Mouse (Mus musculus): ENCODE results near the gene Rbm47. TPM values are rescaled to one million over a fixed set of nuclear protein-coding genes. Genes with fewer than 3 reads are reported as not detected.

Rbm47 gene
- polyA plus RNA-seq, 1 experiment from 2014 or later: 41.5 TPM

DNA sequence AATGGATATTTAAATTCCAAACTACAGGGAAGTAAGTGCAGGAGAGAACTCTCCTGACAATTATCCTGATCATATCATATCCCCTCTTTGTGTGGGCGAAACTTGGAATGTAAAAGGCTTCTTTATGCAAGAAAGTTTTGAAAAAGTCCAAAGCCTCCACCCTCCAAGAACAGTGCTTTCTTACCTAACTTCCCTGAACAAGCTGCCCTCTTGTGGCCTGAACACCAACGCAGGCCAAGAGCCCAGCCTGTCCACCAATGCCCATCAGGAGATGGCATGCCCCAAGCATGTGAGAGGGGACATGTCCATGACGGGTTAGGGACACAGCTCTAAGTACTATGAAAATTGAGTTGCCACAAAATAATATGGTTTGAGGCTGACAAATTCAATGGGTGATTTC lies 71.3 kb downstream of the Rbm47 start:
- ATAC-seq (no peak), DNase-seq (ENCODE audit: low spot score) (peak; percentile 56)
- no peak overlapping the region for H3K27ac ChIP-seq (ENCODE audit: low read length)
- no peak overlapping the region for H3K4me2 ChIP-seq (replicated peaks; ENCODE audit: low read depth, low read length)
- H3K9ac ChIP-seq (replicated peaks; ENCODE audit: low read depth): no peak overlapping the region
- TF ChIP-seq EP300 (IDR thresholded peaks at IDR 0.05) (no peak), CTCF (IDR thresholded peaks at IDR 0.05) (peak; percentile 65)
- H3K36me3 ChIP-seq (ENCODE audit: insufficient read depth, low read length): no peaks in the 10 kb centered on the region
- H3K4me3 ChIP-seq (ENCODE audit: low read depth, low read length): no peak overlapping the region
- H3K27me3 ChIP-seq (replicated peaks; ENCODE audit: insufficient read depth, low read length): no peaks in the 10 kb centered on the region
- 49% methylated on average over 3 of the region's 3 CpGs for WGBS
- no peaks in the 10 kb centered on the region for H3K9me3 ChIP-seq (ENCODE audit: low read length)
- no peaks in the 10 kb centered on the region for H3K4me1 ChIP-seq (ENCODE audit: insufficient read depth, low read depth, low read length)

DNA sequence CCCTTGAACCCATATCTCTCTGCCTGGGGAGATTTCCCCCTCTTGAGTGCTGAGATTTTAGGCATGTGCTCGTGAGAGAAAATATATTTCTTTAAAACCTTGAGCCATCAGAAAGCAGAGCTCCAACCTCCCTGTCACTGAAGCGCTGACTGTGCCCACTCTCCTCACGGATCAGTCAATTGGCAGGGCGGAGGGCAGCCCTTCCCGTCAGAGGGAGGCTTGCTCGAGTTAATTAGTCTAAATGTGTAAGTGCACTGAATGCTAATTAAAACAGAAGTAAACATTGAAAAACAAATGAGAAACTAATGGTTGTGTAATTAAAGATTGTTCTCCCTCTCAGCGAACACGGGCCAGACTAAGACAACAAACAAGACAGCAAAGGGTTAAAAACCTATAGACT lies 72.6 kb downstream of the Rbm47 start:
- no peaks in the 10 kb centered on the region for H3K9me3 ChIP-seq (ENCODE audit: low read length)

DNA sequence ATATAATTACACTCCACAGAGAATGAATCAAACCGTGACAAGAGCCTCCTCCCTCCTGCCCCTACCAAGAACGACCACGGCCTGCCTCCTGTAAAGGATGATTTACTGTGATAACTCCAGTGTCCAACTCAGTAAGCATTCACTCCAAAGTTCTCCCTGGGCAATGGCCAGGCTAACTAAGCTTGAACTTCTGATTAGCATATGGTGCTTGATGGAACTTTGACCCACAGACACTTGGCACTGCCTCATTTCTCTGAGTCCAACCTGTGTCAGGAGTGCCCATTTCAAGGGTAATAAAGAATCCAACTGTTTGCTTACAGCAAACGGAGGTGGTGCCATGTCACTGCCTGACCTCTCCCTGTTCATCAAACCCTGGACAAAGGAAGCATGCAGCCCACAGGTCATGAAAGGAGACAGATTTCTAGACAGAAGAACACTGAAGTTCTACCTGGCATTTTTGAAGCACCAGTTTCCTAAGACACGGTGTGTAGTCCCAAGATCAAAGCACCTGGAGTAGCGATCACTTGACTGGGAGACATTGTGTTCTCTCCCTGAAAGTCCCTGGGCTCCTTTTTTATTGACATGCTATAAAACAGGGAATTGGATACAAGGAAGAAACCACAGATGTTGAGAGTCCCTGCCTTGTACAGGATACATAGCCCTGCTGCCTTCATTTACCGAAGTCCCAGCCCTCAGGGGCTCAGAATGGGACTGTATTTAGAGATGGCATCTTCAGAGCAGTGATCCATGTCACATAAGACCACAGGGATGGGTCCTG lies 74.6 kb downstream of the Rbm47 start:
- peak; percentile 63 for ATAC-seq
- Histone ChIP-seq H3K9me3 (ENCODE audit: low read length) (no peaks in the 10 kb centered on the region), H3K27me3 (replicated peaks; ENCODE audit: insufficient read depth, low read length) (no peaks in the 10 kb centered on the region), H3K36me3 (ENCODE audit: insufficient read depth, low read length) (no peaks in the 10 kb centered on the region), H3K4me3 (ENCODE audit: low read depth, low read length) (no peak overlapping the region), H3K4me1 (ENCODE audit: insufficient read depth, low read depth, low read length) (no peaks in the 10 kb centered on the region), H3K27ac (ENCODE audit: low read length) (no peak overlapping the region), H3K4me2 (replicated peaks; ENCODE audit: low read depth, low read length) (no peak overlapping the region), H3K9ac (replicated peaks; ENCODE audit: low read depth) (no peak overlapping the region)
- DNase-seq (ENCODE audit: low spot score): peak; percentile 59
- TF ChIP-seq EP300 (IDR thresholded peaks at IDR 0.05) (peak; percentile 56; the same call in 1 of the 2 replicates), CTCF (IDR thresholded peaks at IDR 0.05) (no peak)
- WGBS: 43% methylated on average over 7 of the region's 7 CpGs

More for the DNA sequence above, 72.6 kb downstream of the Rbm47 start:
- 61% methylated on average over 8 of the region's 8 CpGs for WGBS
- H3K36me3 ChIP-seq (ENCODE audit: insufficient read depth, low read length): no peaks in the 10 kb centered on the region
- no peak for DNase-seq (ENCODE audit: low spot score)
- no peaks in the 10 kb centered on the region for H3K27me3 ChIP-seq (replicated peaks; ENCODE audit: insufficient read depth, low read length)
- H3K4me1 ChIP-seq (ENCODE audit: insufficient read depth, low read depth, low read length): no peaks in the 10 kb centered on the region
- H3K27ac ChIP-seq (ENCODE audit: low read length): no peak overlapping the region
- no peak overlapping the region for H3K4me2 ChIP-seq (replicated peaks; ENCODE audit: low read depth, low read length)
- ATAC-seq: no peak
- TF ChIP-seq CTCF (IDR thresholded peaks at IDR 0.05) (no peak), EP300 (IDR thresholded peaks at IDR 0.05) (no peak)
- H3K4me3 ChIP-seq (ENCODE audit: low read depth, low read length): no peak overlapping the region
- H3K9ac ChIP-seq (replicated peaks; ENCODE audit: low read depth): no peak overlapping the region

DNA sequence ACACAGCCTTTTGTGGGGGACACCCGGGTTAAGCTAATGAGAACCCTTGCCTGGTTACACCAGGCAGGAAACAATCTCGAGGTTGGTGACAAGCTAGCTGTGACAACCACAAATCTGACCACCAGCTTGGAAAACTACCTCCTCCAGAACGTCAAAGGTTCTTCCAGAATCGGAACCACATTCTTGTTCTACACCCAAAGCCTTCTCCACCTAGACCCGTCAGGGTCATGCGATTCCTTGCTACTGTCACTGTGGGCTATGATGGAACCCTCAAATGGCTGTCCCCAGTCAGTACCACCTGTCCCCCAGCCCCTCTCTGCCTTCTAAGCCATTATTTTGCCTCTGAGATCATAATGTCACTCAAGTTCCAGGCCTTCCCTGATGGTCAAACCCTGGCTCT lies 76.8 kb downstream of the Rbm47 start:
- 86% methylated on average over 6 of the region's 6 CpGs for WGBS
- H3K27me3 ChIP-seq (replicated peaks; ENCODE audit: insufficient read depth, low read length): no peaks in the 10 kb centered on the region
- H3K4me1 ChIP-seq (ENCODE audit: insufficient read depth, low read depth, low read length): no peaks in the 10 kb centered on the region
- H3K4me3 ChIP-seq (ENCODE audit: low read depth, low read length): no peak overlapping the region
- H3K4me2 ChIP-seq (replicated peaks; ENCODE audit: low read depth, low read length): no peak overlapping the region
- H3K9ac ChIP-seq (replicated peaks; ENCODE audit: low read depth): no peak overlapping the region
- no peaks in the 10 kb centered on the region for H3K36me3 ChIP-seq (ENCODE audit: insufficient read depth, low read length)
- H3K27ac ChIP-seq (ENCODE audit: low read length): no peak overlapping the region
- no peak for TF ChIP-seq CTCF (IDR thresholded peaks at IDR 0.05)
- TF ChIP-seq EP300 (IDR thresholded peaks at IDR 0.05): no peak
- DNase-seq (ENCODE audit: low spot score) (no peak), ATAC-seq (no peak)
- no peaks in the 10 kb centered on the region for H3K9me3 ChIP-seq (ENCODE audit: low read length)

DNA sequence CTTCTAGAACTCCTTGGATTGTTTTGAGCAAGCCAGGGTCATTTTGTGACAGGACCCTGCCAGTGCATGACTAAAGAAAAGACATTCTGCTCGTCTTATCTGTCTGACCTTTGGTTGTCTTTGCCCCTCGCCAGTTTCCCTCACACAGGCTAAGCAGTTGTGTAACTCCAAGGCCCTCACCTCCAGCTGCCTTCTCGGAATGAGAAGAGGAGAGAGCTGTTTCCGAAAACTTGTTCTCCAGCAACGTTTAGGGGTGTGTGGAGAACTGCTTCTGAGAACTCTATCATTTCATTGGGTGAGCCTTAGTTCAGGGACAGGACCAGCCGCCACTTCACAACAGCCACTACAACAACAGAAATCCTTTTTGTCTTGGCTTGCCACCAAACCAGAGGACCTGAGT lies 77.8 kb downstream of the Rbm47 start:
- Histone ChIP-seq H3K9ac (replicated peaks; ENCODE audit: low read depth) (no peak overlapping the region), H3K36me3 (ENCODE audit: insufficient read depth, low read length) (no peaks in the 10 kb centered on the region), H3K9me3 (ENCODE audit: low read length) (no peaks in the 10 kb centered on the region), H3K27me3 (replicated peaks; ENCODE audit: insufficient read depth, low read length) (no peaks in the 10 kb centered on the region), H3K27ac (ENCODE audit: low read length) (peak overlapping the region; percentile 51; the same call in 1 of the 2 replicates), H3K4me3 (ENCODE audit: low read depth, low read length) (no peak overlapping the region), H3K4me2 (replicated peaks; ENCODE audit: low read depth, low read length) (no peak overlapping the region), H3K4me1 (ENCODE audit: insufficient read depth, low read depth, low read length) (no peaks in the 10 kb centered on the region)
- peak; percentile 52 for DNase-seq (ENCODE audit: low spot score)
- WGBS: 29% methylated on average over 6 of the region's 6 CpGs
- TF ChIP-seq CTCF (IDR thresholded peaks at IDR 0.05) (no peak), EP300 (IDR thresholded peaks at IDR 0.05) (peak; percentile 39)
- ATAC-seq: peak; percentile 64

DNA sequence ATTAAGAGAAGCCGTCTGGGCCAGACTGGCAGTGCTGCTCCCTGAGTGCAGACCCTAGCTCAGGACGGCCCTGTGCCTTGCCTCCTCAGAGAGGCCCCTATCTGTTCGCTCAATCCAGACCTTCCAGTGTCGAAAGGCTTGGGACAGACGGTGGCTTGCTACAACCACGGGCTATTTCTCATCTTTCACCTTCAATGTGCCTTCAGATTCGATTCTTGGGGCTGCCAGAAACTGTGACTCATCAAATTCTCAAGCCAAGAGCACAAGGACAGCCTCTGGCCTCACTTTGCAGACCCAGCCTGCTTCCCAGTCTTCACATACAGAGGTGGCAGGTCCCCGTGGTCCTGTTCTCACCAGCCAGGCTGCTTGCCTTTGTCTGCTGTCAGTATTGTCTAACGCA lies 82.9 kb downstream of the Rbm47 start:
- Histone ChIP-seq H3K36me3 (ENCODE audit: insufficient read depth, low read length) (no peaks in the 10 kb centered on the region), H3K4me3 (ENCODE audit: low read depth, low read length) (no peak overlapping the region), H3K4me1 (ENCODE audit: insufficient read depth, low read depth, low read length) (no peaks in the 10 kb centered on the region), H3K27ac (ENCODE audit: low read length) (0 out of 2 replicates have a peak overlapping the region, but pooled peaks have one; percentile 21), H3K9ac (replicated peaks; ENCODE audit: low read depth) (no peak overlapping the region), H3K4me2 (replicated peaks; ENCODE audit: low read depth, low read length) (no peak overlapping the region), H3K27me3 (replicated peaks; ENCODE audit: insufficient read depth, low read length) (no peaks in the 10 kb centered on the region), H3K9me3 (ENCODE audit: low read length) (no peaks in the 10 kb centered on the region)
- TF ChIP-seq EP300 (IDR thresholded peaks at IDR 0.05) (no peak), CTCF (IDR thresholded peaks at IDR 0.05) (no peak)
- peak; percentile 71 for DNase-seq (ENCODE audit: low spot score)
- 36% methylated on average over 9 of the region's 9 CpGs for WGBS
- peak; percentile 53 for ATAC-seq

Data from lung, postnatal 0 days (tissue).